In the genomic region with DNA sequence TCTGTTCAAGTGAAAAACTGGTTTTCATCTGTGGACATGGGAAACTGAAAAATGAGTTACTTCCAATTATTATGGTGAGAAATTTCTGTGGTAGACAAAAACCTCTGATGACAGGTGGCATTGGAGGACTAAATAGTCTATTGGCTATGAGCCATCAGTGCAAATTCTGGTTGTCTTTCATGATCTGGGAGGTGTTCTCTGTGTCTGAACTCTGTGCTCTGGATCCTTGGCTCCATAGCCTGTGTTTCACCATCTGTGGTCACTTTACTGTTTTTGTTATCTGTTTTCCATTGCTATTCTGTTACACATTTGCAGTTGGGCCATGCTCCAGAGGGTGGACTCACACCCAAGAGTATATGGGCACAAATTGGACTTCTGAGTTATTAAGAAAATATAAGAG, we compare ENCODE assay signal across 12 mouse cellular contexts.
"Had no signal": no experiment of that assay in that cellular context is flagged by ENCODE, and none has a peak within 500 bp of the region (broad histone marks: within the 10 kb centered on the region; RNA-seq: fewer than 3 reads in every experiment).

No protein-coding gene starts in this region.

- H3K4me3 ChIP-seq: layer of hippocampus, adult 2 months; limb, embryonic 10.5 days; liver, embryonic 13.5 days; midbrain, embryonic 13.5 days; neural tube, embryonic 15.5 days had no signal

- H3K36me3 ChIP-seq: limb, embryonic 10.5 days; liver, embryonic 13.5 days; midbrain, embryonic 13.5 days; neural tube, embryonic 15.5 days had no signal

- H3K27ac ChIP-seq: layer of hippocampus, adult 2 months; limb, embryonic 10.5 days; liver, embryonic 13.5 days; midbrain, embryonic 13.5 days; neural tube, embryonic 15.5 days; stomach, postnatal 0 days had no signal

- H3K27me3 ChIP-seq: liver, embryonic 13.5 days; midbrain, embryonic 13.5 days; neural tube, embryonic 15.5 days had no signal

- H3K4me2 ChIP-seq: liver, embryonic 13.5 days; midbrain, embryonic 13.5 days; neural tube, embryonic 15.5 days had no signal

- DNase-seq: kidney, postnatal 10 days; kidney, postnatal 4 days; liver, embryonic 13.5 days; liver, postnatal 0 days; right cerebral cortex, adult 18-20 months; right cerebral cortex, postnatal 25 days; thymus, postnatal 4 days had no signal
